Mouse (Mus musculus) left cerebral cortex, adult 18-20 months (tissue): ENCODE measurements at regions not wholly inside any gene's neighbourhood (a gene's known extent, or its start where the extent isn't known, plus 50 kb on each side); places are given as distances from the start of the nearest gene placed in this dataset.
"Not testable (repeated sequence)": the region's sequence is repeated elsewhere in the genome, so short reads cannot be mapped to it uniquely, and the experiment has no call there.

Experiments used
- DNase-seq, 2 experiments: peaks; one replicate each; pipeline ENCODE4 v3.0.0; 2021 to 2022; ENCODE audit warnings: low spot score in 2 of 2, mixed read lengths in 1 of 2

DNA sequence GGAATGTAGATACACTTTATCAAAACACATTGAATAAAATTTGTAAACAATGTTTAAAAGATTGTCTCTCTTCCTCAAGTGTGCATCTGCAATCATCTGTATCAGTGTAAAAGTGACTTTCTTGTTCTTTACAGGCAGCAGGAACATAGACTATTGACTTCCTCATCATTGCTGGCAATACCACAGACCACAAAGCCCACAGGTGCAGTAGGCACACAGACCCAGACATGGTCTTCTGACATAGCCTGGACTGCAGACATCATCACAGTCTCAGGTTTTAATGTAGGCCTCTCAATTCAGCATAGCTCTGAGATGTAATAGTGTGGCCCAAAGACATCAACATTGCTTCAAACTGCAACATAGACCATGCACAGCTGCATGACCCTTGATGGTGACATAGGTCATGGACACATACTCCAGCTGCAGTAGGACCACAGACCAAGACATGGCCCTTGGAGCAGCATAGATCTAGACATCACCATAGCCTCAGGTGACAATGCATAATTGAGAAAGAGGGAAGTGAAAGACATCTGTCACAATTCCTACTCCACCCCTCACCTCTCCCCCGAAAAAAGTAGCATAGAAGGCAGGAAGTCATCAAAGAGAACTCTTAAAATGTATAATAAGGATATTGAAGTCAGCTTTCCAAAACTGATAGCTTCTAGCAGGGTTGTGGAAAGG lies 74.1 kb upstream of the Speer2 start:
- DNase-seq = no peak

DNA sequence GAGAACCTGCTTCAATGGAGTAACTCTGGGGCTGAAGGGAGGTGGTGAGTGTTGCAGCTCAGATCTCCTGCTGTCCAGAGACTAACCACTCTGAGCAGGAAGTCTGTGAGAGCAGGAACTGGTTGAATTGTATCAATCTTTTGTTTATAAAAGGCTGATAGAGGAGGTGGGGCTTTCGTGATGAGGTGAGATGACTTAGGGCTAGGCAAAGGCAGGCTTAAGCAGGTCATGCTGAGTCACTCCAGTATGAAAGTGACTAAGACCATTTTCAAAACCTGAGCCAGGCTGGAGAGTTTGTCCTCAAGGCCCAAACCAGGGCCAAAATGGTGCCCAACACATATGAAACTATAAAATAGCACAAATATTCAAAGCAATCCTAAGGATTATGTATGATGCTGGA lies 80.1 kb upstream of the Speer2 start:
- DNase-seq = no peak

DNA sequence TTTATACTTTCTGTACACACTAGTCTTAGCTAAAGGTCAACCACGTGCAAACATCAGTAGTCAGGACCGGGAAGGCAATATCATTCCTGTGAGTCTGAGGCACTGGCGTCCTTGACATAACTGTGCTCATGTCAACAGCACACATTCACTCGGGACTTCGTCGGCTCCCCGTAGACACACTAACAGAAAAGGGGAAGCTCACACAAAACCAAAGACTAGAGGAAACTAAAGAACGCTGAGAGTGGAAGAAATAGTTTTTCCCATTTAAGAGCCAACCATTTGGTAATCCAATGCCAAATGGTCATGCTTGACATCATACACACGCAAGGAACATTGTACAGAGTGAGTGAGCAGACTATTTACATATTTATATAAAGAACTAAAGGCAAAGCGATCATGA lies 85.2 kb upstream of the Speer2 start:
- DNase-seq = no peak

DNA sequence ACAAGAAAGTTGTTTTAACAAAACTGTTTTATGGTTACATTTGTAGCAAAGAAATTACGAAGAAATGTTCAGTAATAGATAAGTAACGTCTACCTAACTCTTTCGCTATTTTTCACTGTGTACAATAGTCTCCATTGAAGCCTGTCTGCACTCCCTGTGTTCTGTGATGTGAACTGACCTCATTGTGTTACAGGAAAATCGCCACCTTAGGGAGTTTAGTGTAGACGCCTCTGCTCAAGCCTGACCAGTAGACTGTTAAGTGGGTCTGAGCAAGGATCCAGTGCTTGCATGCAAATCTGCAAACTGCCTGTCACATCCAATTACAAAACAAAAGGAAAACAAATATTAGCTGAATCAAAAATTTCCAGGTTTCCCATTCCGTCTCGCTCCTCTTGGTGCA lies 85.8 kb upstream of the Speer2 start:
- no peak for DNase-seq

DNA sequence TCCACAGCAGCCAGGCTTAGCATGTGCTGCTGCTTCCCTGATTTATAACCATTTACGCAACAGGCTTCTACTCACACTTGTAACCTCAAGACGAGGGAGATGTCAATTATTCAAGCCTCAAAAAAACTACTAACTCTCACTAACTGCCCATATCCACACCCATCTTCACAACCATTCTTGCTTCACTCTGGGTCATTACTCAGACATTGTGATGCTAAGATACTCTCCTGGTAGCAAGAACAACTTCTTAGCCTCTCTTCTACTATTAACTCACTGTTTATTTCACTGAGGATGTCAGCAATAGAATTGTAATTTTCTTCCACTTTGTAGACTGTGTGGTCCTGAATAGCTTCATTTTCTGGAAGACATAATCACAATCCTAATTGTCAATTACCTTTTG lies 88.0 kb upstream of the Speer2 start:
- DNase-seq = no peak

DNA sequence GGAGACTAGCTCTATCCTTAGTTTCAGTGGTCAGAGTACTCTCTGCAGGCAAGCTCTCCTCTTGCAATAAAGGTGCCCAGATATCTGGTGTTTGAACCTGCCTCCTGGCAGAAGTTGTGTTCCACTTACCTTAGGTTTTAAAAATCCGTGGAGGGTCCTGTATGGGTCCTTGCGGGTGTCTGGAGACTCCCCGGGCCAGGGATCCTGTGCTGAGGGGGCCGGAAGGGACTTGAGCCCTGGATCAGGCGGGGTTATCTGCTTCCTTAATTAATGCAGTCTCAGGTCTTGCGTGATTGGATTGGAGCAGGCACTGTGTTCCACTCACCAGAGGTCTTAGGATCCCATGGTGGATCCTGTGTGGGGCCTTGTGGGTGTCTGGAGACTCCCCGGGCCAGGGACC lies 103.0 kb upstream of the Speer2 start:
- DNase-seq = not testable (repeated sequence)

DNA sequence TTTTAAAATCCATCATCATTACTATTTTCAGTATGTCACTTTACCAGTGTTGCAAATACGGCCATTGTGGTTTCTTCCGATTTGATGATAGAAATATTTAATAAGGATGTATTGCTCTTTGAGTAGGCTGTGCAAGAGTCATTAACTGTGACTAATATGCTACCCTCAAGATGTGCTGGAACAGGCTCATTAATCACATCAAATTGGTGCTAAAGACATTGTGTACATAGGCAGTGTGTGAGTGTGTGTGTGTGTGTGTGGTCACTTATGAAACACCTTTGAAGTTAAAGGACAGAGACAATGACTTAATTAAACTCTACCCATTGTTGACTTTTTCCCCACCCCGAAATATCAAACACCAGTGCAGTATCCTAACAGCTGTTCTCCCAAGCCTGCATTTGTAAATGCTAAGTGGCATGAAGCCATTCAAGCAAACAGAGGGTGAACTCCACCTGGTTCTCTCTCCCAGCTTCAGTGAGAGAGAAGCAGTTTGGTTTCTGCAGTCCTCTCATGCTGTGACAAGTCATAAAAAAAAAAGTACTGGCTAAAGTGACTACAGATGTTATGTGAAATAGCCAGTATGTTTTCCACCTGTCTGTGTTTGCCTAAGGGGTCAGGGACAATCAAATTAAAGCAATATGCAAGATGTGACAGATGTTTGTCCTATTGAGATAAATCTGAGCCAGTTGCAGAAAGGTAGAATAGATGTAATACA lies 116.4 kb upstream of the Speer2 start:
- no peak for DNase-seq

DNA sequence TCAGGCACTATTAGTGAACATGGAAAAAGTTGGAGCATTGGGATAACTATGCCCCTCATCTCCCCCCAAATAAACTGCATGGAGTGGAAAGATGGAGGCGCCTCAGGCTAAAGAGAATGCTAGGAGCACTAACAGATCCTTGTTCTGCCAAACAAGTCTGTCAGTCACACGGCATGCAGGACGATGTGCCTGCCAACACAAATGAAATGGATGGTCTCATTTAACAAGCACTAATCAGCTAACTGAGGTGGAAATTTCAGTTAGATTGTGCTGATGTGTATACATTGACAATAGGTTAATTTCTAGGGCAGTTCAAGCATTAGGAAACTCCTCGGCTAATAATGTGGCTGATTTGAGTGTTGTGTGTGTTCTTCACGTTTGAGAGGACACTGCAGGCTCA lies 120.8 kb upstream of the Speer2 start:
- DNase-seq = no peak

DNA sequence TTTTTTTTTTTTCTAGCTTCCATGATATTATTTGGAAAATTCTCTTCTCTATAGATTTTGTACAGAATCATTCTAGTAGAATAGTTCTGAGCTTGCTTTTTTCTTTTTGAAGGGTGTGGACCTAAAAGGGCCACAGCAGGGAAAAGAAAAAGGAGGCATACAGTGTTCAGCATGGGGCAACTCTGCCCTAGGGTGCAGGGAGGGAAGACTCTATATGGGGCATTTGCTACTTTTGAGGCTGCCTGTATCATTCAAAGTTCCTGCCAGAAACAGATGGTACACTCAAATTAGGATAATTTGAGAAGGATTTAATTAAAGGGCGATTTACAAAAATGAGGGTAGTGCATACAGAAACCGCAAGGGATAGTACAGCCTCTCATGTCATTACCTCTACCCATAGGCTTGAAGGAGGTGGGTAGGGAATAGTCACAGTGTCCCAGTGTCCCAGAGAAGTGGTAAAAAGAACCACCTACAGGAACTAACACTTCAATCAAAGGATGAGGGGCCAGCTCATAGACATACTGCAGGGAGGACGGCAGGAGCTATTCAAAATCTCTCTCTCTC lies 128.4 kb upstream of the Speer2 start:
- DNase-seq = no peak

DNA sequence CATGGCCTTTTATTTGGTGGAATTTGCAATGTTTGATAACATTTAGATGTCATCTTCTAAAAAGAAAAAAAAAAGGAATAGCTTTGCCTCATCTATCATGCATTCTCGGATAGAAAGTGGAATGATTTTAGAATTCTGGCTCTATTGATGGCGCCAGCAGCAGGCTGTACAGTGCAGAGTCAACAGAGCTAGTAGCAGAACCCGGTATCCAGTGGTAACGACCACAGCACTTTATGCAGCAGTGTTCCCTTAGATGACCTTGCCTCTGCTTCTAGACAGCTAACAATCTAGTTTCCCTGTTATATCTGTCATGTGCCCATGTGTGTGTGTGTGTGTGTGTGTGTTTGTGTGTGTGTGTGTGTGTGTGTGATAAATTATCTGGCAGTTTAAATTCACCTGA lies 129.2 kb upstream of the Speer2 start:
- no peak for DNase-seq

DNA sequence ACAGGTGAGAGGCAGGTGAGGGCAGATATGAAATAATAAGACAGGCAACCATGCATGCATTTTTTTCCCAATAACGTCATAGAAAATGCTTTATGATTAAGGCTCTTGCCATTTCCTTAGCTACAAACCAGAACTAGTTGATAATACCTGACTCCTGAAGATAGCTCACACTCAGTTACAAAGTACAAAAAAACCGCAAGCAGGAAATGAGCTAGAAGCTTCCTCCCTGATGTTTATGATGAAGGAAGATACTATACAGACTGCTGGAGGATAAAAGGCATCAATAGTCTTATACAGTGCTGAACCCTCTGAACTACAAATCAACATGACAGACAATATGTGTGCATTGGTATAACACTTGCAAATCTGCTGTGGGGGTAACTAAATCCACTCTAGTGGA lies 143.3 kb upstream of the Speer2 start:
- no peak for DNase-seq

DNA sequence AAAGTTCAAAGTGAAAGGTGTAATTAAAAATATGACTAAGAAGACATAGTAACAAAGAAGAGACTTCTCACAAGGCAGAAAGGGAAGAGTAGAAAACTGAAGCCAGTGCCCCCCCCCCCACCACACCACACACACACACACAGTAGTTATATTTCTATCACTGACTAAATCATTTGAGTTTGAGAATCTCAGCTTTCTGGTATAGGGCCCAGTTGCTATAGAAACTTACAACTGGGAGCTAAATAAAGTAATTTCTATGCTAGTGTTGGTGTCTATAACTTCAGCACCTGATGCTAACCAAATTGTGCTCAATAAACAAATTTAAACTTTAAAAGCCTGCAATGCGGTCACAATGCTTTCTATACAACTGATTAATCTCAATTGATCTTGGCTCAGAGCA lies 153.4 kb upstream of the Speer2 start:
- DNase-seq = no peak

DNA sequence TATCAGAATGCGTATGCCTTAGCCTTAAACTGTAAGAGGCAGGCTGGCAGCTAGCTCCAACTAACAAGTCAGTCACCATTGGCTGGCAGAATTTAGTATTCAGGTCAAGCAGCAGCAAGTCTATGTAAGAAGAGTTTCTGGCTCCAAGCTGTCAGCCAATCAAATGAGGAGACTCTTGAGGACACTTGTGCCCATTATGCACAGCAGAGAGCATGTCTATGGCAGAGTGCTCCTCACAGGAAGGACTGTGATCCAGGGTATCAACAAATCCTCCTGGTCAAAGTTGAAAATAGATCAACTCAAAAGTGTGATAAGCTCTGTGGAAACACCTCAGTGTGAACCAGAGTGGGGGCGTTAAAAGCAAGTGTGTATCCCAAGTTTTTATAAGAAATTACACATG lies 156.0 kb upstream of the Speer2 start:
- no peak for DNase-seq

DNA sequence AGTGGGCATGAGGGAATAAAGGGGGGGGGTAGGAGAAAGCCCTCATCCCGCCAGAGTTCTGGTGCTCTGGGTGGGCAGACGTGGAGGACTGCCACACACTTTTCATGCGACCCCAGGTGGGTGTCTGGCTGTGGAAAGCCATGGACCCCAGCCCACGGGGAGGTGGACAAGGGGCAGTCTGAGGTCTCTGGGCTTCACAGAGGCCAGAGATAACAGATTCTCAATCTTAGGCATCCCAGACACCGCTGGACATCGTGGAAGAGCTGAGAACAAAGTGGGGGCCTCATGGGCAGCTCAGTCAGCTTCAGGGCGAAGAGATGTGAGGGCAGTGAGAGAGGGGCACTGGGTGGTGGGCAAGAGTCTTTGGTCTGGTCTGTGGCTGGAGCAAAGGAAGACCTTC lies 157.9 kb upstream of the Speer2 start:
- no peak for DNase-seq

DNA sequence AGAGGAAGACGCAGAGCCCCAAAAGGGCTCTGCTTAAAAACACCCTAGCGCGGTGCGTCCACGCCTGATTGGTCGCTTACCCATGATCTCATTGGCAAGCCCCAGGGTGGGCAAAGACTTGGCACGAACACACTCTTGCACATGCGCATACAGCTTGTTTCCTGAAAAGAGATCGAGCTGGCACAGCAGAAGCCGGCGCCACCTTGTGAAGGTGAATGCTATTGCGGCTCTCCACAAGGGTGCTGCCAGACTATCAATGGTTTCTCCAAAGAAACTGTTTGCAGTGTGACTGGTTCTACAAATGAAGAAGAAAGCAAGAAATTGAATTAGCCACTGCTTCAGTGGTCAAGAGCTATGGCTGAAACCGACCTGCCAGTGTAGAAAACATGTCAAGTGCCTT lies 165.1 kb upstream of the Speer2 start:
- peak; percentile 2 to 6 for DNase-seq

DNA sequence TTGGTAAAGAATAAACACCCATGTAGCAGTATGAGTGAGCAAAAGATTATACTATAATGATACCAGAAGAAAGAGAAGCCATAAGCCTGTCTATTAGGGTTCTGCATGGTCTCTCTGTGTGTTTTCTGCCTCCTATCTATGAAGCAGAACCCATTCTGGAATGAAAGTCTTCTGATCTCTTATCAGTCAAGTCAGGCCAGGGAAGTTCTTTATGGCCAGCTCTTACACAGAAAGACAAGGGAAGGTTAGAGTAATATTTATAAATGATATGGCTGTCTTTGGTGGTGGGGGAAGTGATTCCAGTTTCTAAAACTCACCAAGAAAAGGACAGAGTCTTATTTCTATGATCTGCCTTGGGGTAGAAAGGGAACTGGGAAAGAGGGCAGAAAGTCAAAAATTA lies 182.0 kb upstream of the Speer2 start:
- no peak for DNase-seq

DNA sequence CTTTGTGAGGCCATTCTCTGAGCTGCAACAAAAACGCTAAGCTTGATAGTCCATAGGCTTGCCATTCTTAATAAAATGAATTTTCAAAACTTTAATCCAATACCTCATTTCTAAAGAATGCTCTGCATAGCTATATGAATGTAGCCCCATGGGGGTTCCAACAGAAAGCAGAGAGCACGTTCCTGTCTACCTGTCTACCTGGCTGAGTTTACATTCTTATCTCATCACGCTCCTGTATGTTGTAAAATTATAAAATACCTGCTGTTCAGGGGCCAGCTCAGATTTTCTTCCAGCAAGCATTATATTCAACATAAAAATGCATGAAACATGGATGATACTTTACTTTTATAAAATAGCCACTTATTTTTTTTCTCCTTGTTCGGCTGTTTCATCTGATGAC lies 182.5 kb upstream of the Speer2 start:
- DNase-seq = no peak

DNA sequence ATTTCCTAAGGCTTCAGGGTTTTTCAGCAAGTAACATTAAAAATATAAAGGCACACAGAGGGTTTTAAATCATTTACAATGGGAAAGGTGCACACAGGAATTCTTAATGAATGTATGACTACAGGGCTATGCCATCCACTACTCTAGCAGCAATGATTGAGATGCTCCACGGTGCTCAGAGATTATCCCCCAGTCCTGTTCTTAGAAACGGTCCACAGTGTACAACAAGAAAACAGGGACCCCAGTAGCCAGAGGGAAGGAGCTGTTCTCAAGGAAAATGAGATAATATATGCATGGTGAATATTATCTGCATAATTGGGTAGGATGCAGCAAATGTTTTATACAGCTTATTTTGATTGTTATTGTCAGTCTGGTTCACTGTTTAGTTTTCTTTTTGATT lies 186.3 kb upstream of the Speer2 start:
- no peak for DNase-seq

DNA sequence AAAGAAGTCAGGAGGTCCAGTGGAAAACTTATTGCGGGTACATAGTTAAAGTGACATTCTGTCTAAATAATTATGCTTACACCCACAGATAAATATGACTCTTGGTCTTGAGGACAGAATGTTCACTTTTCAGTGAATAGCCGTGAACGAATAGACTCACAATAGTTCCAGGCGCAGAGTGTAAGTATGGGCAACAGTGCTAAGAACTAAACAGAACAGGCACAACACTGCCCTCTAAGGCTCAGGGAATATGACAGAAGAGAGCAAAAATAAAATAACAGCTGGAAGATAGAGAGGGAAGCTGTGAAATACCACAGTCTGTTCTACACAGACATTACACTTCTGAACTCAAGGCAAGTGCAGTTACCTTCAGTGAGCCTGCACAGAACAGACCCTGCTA lies 207.9 kb upstream of the Speer2 start:
- no peak for DNase-seq

DNA sequence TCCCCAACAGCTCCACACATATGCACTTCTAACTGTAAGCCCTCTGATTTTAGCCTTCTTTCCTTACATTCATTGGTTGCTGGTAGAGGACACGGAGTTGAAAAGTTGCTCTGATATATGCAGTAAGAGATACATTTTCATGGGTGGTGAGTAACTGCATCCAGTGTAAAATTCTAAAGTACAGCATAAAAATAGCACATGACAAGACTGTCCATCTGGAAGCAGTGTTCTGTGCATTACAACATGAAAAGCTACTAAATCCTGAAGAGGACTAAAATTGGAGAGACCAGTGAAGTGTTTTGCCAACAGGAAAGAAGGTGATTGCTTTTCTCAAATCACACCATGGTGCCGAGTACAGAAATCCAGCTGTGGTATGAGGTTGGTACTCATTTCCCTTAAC lies 210.2 kb upstream of the Speer2 start:
- DNase-seq = peak in 1 of 2 experiments; percentile 7

DNA sequence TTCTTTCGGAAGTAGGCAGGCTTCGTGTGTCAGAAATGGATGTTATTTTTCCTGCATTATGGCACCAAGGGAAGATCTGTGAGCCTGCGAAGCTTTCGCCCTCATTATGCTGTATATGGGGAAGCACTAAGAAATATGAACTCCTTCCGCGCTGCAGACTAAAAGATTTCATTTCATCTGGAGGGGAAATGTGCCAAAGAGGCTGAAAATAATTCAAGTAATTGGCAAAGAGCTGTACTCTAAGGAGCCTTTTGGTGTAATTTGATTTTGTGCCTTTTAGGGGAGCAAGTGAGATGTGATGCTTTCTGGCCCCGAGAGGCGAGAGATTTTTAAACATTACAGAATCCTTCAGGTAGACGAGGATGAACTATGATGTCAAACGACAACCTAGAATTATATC lies 216.0 kb upstream of the Speer2 start:
- no peak for DNase-seq

DNA sequence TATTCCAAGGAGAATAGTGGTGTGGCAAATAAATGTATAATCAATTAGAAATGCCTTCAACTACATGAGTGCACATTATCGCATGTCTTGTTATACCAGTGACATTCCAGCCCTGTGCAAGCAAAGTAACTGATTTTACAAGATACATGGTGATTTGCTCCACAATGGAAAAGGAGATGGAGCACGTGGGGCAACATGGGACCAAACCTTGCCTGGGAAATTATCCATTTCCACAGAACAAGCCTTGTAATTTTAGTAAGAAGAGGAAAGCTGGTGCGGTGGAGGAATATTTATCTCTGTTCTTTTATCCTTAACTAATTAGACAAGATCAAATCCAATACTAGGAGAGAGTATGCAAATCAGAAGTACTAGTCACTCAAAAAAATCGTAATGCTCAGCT lies 222.5 kb upstream of the Gbe1 start:
- no peak for DNase-seq

DNA sequence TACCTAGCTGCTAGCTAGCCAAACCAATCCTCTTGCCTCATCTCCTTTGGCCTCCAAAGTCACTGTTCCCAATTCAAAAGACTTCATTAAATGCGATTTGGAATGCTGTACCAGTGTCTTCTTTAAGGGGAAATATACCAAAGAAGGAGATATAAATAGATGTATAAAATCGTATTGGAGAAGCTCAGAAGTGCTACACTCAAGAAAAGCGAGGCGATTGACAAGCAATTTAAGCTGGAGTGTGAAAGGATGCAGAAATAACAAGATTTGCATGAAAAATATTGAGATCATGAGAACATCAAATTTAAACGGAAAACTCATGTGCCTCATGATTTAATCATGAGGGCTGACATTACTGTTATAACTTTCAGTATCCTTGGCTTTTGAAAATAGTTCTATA lies 221.8 kb upstream of the Gbe1 start:
- no peak for DNase-seq
